Mouse (Mus musculus) G1E (cell line): ENCODE measurements around the gene Lrrc8d.

Experiments used
- CTCF ChIP-seq: IDR thresholded peaks from 2 replicates; pipeline ENCODE4 v1.5.1; 2012; ENCODE audit warnings: low read depth, low read length, inconsistent platforms, mixed read lengths
- GATA1 ChIP-seq: IDR thresholded peaks from 2 replicates; pipeline ENCODE4 v1.6.1; 2012; ENCODE audit warnings: borderline replicate concordance, low read length, inconsistent platforms, mixed read lengths
- TAL1 ChIP-seq: conservative IDR thresholded peaks from 2 replicates; pipeline ENCODE4 v1.6.1; 2012; ENCODE audit warnings: low read depth, low read length, inconsistent platforms, mixed read lengths

- TF ChIP-seq CTCF (no peak), TAL1 (no peak), GATA1 (no peak)
Measured at GRCm38 (mm10) chr5:105776978-105777593, 77.3 kb downstream of the Lrrc8d start.
